Mouse (Mus musculus) CD4-positive, CD25-positive, alpha-beta regulatory T cell, adult 4 months (primary cell): Measurements from ENCODE around the gene Arhgap15. TPM values are rescaled to one million over a fixed set of nuclear protein-coding genes. Genes with fewer than 3 reads are reported as not detected.
A peak's percentile ranks its signal among the peaks of the same experiment; 100 is the strongest.
"Not testable (repeated sequence)": the region's sequence is repeated elsewhere in the genome, so short reads cannot be mapped to it uniquely, and the experiment has no call there.

ENCODE experiments used
- ATAC-seq: one replicate; pipeline ENCODE4 v1.8.0; 2017
- polyA plus RNA-seq, 2 experiments: library from polyadenylated mRNA; unstranded; fragments of 100-300 nt; shearing (Covaris generic); gene quantifications; one replicate each; pipeline ENCODE4 v1.2.1; 2017

The Arhgap15 gene
- 100 to 1,000 TPM; 365 to 377 TPM for polyA plus RNA-seq

DNA sequence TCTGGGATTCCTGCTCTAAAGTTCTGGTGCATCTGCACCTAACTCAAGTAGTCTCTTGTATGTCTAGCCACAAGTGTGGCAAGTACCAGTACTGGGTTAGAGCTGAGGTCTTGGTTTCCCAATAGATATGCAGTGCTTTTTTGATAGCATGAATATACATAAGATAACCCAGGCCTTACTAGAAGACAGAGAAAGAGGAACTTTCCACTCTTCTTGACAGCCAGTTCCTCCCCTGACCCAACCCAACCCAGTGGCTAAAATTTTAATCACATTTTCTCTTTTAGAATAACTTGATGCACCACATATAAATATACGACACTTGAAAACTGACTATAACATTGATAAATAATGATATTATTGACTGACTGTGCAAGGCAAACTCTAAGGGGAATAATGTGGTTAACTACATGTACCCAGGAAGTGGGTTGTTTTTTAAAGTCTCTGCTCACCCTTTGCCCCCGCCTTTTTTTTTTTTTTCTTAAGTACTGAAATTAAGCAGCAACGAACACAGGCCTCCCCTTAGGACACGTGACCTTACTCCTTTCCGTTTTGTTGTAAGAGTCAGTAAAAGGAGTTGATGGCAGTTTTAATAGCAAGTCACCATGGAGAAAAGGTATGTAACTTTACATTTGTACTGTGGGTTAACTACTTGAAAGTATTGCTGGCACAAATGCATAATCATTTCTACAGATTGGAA, at the start of gene Arhgap15:
Gene Arhgap15, plus strand, starts transcription at position 538 of the 697 bp plus-strand sequence.
- peak; percentile 90 for ATAC-seq

DNA sequence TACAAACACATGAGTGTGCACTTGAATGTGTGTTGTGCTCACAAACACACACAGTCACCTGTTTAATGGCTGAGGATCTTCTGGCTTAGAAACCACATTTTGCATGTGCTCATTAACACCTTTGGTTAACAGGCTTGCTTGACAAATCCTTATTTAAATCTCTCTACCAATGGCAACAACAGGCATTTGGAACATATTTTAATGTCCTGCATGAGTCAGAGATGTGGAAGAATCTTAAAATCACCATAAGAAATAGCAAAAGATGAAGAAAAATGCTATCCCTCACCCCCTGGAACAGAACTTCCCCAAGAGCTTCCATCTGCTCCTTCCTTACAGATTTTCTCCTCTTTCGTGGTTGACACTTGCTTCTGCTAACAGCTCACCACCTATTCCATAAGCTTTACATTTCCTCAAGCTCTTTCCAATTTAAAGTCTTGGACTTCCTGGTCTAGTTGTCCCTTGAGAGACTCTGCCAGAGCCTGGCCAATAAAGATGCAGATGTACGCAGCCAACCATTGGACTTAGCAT, 35.9 kb upstream of the Arhgap15 start:
- ATAC-seq: no peak

DNA sequence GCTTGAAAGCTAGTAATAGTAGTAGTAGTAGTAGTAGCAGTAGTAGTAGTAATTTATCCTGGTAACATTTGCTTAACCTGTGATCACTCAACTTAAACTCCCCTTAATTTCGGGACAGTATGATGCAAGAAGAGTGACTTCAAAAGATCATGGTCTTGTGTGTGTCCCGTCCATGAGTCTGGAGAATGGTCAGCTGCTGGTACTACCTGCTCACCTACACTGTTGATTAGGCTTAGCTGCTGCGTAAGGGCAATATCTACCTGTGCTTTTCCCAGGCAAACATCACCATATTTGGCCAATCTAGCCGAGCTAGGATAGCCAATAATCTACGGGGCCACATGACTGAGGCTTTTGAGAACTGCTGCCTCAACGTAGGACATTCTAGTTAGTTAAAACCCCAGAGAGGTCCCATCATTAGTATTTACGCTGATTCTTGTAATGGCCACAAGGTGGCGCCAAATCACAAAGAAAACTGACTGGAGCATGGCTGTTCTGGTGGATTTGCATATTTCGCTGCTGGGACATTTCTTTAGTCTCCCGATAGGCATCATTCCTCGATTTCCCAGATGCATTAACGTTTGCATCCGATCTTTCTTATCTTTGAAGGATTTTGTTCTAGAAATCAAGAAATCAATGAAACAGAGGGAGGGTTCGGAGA, 26.0 kb upstream of the Arhgap15 start:
- ATAC-seq: peak; percentile 63

DNA sequence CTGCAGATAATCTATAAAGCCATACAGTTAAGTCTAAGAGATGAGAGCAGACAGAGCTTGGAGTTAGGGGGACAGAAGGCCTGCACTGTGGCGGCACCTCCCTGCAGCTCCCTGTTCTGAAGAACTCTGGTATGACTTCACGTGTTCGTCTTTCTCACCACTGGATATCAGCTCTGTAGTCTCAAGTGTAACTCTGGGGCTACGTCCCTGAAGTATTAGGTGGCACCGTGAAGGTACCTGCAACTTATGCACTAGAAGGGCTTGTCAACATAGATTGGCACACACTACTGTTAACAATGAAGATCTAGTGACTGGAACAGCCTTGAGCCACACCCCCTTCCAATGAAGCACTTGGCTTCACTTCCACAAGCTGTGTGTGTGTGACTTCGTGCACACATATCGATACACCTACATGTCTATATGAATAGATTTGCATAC, 25.5 kb upstream of the Arhgap15 start:
- no peak for ATAC-seq

DNA sequence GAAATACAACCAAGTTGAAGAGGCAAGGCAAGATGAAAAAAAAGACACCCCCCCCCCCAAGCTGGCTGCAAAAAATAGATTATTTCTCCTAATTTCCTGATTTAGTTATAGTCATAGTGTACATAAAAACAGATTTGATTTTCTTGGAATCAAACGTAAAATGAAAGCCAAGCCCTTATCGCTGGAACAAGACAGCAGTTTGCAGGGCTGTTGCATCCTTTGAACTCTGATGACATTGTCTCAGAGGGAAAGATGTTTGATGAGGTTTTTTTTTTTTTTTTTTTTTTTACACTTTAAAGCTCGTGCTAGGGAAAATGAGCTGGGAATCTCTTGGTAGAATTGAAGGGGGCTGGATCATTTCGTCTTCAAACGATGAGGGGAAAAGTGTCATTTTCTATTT, 21.4 kb upstream of the Arhgap15 start:
- no peak for ATAC-seq

DNA sequence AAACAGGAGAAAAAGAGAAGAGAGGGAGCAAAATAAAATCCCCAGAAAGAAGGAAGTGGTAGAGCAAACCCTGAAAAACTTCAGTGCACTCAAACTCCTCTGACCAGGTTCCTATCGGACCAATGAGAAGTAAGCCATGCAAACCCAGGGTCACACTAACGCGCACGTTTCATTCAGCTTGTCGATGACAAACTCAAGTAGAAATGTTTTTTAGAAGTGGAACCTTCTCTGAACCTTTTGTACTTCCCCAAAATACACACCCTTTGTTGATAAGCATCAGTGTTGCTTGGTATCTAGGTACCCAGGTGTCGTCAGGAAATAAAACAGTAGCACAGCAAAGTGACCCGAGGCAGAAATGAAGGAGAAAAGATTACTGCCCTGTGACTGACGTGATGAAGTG, 20.9 kb upstream of the Arhgap15 start:
- peak; percentile 86 for ATAC-seq

DNA sequence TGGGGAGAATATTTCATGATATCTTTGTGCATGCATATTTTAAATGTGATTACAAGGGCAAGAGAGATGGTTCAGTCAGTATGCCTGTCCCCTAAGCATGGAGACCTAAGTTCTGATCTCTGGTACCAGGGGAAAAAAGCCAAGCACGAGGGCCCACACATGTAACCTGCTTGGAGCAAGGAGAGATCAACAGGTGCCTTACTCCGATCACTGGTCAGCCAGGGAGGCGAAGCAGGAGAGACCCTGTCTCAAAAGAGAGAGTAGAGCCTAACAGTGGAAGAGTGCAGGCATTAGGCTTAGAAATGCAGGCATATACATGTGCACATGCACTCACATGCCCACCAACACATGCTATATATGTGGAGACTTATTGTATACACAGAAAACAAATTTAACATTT, 19.8 kb upstream of the Arhgap15 start:
- no peak for ATAC-seq

DNA sequence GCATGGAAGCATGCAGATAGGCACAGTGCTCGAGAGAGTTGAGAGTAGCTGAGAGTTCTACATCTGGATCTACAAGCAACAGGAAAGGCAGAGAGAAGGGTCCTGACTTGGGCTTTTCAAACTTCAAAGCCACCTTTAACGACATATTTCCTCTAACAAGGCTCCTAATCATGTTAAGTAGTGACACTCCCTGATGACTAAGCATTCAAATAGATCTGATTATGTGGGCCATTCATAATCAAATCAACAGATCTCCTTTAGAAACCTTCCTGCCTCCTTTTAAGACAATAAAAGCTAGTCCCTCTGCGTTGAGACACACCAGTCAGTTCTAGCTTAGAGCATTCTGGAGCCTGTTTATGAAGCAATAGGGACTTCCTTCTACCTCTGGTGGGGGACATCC, 16.2 kb upstream of the Arhgap15 start:
- peak; percentile 3 for ATAC-seq

DNA sequence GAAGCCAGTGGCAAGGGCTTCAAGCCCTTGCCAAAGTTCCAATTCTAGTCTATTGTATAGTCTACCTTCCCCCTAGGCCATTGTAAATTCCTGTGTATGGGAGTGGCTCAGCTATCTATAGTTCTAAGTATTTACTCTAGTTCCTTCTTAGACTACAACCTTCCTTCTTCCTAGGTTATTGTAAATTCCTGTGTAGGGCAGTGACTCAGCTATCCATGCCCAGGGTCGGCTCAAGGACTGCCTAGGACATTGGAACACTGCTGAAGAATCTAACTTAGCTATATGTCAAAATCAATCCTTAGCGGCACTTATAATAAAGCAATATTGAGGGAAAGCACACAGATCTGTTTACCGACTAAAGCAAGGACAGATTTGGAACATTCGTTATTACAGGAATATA, 13.6 kb upstream of the Arhgap15 start:
- not testable (repeated sequence) for ATAC-seq

DNA sequence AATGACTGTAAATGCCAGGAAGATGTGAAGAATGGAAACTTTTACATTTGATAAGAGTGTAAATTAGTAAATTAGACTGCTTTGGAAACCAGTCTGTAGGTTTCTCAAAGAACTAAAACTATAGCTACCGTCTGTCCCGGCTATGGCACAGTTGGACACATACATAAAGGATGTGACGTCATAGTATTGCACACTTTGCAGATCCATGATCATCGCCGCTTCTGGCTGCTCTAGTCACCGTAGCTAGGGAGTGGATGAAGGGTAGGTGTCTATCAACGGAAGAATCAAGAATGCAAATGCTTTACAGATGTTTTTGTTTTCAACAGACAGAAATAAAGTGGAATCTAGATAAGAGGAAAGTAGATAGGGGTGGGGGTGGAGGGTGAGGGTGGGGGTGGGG, 11.1 kb upstream of the Arhgap15 start:
- ATAC-seq: peak; percentile 79

DNA sequence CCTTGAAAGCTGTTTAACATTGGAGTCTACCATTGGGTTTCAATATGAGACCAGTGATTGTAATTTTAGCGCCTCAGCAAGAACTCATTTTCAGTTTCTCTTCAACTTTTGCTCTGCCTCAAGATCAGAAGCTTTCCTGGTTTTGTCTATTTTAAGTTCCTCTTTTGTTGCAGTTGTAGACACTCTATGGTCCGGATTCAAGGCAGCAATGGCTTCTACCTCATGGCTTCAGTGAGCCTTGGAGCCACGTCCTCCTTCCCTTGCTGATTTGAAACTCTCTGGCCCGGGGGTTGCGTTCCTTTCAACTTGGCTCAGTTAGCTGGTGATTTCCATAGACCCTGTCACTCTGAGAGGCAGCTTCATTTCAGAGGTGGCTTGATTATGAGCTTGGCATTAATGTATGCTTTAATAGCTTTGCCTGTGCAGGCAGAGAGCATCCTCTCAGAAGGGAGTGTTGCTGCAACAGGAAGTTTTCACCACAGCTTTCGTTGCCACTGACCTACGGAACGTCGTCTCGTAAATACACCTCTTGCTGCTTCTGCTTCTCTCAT, 10.0 kb upstream of the Arhgap15 start:
- ATAC-seq: peak; percentile 77

DNA sequence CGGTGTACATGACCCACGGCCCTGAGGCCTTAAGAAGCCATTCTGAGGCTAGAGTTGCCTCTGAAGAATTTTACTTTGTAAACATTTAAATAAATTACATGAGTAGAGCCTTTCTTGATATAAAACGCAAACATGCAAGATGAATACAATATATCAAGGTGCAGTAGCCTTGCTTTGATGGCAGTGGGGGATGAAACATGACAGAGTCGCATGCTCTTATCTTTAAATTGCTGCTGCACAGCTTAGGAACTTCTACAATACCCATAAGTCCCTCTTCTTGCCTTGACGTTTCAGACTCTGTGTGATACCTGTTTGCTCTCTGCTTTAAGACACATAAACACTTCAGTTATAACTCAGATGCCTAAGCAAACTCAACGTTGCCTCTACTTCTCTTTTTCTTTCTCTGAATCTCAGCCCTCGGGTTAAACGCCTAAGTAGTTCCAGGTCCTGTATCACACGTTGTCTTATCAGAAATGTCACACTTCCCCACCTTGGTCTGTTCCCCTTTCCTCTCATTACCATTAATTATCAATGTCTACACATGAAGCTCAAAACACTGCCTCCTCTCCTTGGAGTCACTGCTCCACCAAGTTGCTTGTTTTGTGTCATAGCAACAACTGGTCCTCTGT, 9.3 kb upstream of the Arhgap15 start:
- ATAC-seq: peak; percentile 5

DNA sequence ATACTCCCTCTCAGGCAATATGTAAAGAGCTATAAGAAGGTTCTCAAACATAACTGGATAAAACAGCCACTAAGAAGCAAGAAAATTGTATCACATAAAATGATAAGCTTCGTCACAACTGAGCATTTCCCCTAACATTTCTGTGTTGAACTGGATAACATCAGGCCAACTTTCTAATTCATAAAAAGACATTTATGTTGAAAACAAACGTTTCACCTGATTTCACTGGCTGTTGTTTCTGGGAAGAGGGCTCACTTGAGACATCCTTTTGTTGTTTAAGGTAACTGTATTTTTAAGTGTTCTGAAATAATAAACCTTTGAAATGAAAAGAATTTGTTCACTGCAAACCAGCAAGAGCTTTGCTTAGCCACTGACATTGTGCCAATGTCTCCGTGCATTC, 697 bp downstream of the Arhgap15 start:
- no peak for ATAC-seq

DNA sequence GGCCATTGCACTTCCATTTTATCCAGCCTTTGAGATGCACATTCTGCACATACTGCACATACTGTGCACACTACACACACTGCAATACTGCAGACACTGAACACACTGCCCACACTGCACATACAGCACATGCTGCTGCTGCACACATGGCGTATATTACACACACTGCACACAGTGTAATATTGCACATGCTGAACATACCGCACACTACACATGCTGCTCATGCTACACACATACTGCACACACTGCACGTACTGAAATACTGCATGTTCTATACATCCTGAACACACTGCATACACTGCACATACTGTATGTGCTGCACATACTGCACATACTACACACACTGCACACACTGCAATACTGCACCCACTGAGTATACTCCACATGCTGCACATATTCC, 7.3 kb downstream of the Arhgap15 start:
- ATAC-seq: no peak

DNA sequence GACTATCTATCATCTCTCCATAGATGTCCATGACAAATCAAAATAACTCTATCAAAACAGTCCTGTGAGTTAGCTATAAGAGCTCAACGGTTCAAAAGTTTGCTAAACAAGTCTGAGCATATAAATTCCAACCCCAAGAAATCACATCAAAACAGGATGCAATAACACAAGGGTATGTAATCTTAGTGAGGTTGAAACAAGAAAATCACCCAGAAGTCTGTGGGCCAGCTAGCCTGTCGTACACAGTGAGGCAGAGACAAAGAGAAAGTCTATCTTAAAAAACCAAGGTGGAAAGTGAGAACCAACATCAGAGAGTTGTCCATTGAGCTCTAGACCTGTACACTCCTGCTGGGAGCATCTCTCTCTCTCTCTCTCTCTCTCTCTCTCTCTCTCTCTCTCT, 8.0 kb downstream of the Arhgap15 start:
- ATAC-seq: peak; percentile 76

DNA sequence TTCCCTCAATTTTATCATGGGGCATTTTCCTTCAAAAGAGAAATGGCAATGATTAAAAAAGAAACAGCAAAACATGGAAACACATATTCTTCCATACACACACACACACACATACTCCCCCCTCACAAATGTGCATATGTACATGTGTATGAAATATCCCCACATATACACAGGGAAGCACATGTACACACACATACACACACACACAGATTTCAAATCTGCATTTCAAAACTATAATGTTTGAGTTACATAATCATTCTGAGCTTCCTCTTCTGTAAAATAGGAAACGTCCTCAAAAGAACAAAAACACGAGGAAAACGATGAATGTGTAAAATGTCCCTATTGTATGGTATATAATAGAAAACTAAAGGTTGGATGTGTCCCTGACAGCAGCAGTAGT, 13.1 kb downstream of the Arhgap15 start:
- no peak for ATAC-seq

DNA sequence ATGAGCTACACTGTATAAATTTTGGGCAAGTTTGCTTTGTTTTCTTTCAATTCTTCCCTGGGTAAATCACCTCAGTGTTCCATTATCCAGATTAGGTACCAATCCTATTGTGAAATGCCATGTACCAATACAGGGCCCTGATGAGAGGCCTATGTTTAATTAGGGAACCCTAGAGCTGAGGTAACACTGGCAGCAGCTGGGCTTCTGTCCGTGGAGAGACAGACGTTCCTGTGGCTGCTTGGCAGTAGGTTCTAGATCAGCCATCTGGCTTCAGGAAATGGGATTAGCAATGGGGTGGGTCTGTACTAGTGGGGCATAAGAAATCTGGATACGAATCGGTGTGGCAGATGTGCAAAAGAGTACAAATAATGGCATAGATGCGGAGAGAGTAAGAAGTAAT, 14.7 kb downstream of the Arhgap15 start:
- ATAC-seq: no peak

DNA sequence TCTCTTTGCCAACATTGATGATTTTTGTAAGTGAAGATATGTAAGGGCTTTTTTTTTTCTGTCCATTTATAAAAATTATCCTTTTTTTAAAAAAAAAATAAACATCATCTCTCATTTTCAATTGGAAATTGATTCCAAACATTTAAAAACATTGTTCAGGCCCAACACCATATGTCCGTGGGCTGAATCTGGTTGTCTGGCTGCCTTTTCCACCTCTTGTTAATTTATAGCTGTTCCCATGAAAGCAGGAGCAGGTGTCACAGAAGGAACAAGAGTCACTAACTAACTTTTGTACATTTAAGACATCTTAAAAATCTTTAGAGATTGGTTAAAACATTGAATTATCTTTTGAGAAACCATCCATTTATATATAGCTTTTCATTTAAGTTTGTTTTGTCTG, 15.8 kb downstream of the Arhgap15 start:
- ATAC-seq: no peak

DNA sequence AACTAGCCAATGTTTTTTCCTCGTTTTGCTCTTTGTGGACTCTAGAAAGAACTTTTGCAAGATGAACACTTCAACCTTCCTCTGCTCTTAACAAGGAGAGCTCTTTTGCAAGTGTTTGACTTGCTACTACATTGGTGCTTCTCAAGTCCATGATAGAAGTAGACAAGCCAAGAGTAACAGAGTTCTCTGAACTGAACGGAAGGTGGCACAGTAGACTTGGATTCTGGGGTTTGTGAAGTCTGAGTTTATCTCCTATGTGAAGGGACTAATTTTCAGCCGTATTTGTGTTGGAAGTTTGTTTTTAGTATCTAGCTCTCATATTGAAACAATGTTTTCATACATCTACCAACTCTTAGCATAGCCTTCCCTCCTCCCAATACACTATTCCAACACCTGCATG, 17.6 kb downstream of the Arhgap15 start:
- no peak for ATAC-seq

DNA sequence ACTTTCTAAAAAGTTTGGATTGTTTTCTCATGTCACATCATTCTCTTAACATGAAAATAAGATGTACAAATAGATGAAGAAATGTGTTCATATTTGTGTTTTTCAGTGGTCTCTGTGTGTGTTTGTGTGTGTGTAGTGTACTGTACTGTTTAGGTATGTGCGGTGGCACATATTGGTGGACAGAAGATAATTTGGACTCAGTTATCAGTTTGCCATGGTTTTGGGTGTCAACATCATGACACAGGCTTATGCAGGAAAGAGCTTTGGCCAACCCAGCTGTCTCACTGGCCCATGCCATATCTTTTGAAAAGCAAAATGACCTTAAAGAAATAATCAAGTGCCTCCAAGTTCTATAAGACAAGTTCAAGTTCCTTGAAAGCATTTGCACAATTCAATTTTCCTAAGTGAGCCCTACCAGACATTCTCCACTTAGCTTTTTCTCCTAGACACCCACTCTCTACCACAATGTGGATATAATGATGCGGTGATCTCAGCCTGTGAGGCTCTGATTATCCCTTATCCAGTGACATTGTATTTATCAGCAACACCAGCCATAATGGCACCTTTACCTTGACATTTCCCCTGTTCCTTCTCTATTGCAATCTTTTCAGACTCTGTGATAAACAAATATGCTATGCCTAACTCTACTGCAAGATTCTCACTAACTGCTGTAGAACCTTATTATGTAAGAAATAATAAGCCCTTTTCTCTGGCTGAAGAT, 21.4 kb downstream of the Arhgap15 start:
- ATAC-seq: no peak

DNA sequence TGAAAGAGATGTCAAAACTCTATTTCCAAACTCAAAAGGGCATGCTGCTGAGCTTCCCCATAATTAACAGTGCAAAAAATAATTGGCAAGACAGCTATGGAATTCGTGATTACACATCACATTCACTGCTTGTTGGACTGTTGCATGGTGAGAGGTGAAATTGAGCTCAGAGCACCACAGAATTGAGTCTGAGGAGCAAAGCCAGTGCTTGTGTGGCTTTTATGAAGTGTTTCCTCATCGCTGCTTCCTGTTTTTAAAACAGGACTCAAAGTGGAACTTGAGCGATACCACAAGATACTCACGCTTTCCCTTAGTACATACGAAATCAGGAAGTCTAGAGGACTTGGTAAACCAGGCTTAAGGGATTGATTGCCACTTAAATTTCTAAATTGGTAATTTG, 24.0 kb downstream of the Arhgap15 start:
- ATAC-seq: peak; percentile 80

DNA sequence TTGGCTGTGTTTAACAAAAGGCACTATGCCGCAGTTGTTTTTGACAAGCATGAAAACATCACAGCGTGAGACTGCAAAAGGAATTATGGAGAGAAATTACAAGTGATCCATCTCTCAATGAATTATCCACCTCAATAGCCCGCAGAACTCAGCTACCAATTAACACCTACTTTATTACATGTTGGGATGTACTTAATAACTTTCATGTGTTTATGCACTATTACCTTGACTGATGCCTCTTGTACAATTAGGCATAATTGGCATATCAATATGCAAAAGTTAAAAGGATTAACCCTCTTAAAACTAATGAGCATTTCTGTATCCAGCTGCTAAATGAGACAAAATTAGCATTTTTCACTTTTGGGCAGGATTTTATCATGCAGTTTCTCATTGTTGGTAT, 33.5 kb downstream of the Arhgap15 start:
- ATAC-seq: no peak
